Mouse (Mus musculus): ENCODE measurements around the gene Ttc27. TPM values are rescaled to one million over a fixed set of nuclear protein-coding genes. Genes with fewer than 3 reads are reported as not detected.

Gene Ttc27
- polyA plus RNA-seq, 1 experiment from 2014 or later = 27.7 TPM

GRCm38 (mm10) chr17:74717091-74717617 is 378 bp upstream of the Ttc27 start:
- H3K36me3 ChIP-seq (ENCODE audit: control insufficient read depth, insufficient read depth, low read length) = peaks cover 2% of the 10 kb centered on the region; the same call in 1 of the 2 replicates
- WGBS = 14% methylated on average over 14 of the region's 14 CpGs
- peak overlapping the region; percentile 70 for H3K4me2 ChIP-seq
- DNase-seq (ENCODE audit: low spot score, missing footprints) (no peak), ATAC-seq (ENCODE audit: low FRiP score) (peak; percentile 28)
- H3K27ac ChIP-seq (ENCODE audit: low read depth, low read length) = no peak overlapping the region
- H3K9me3 ChIP-seq (ENCODE audit: control insufficient read depth, low read length) = no peaks in the 10 kb centered on the region
- H3K4me3 ChIP-seq (ENCODE audit: low read depth, low read length) = peak overlapping the region; percentile 83
- H3K27me3 ChIP-seq (ENCODE audit: control insufficient read depth, insufficient read depth, low read length) = no peaks in the 10 kb centered on the region
- H3K4me1 ChIP-seq (ENCODE audit: control insufficient read depth, insufficient read depth, low read length) = peaks cover 5% of the 10 kb centered on the region
- H3K9ac ChIP-seq (ENCODE audit: low read length) = peak overlapping the region; percentile 70

- Histone ChIP-seq H3K27ac (ENCODE audit: low read depth, low read length) (no peak overlapping the region), H3K9me3 (ENCODE audit: control insufficient read depth, low read length) (no peaks in the 10 kb centered on the region), H3K36me3 (ENCODE audit: control insufficient read depth, insufficient read depth, low read length) (no peaks in the 10 kb centered on the region), H3K4me1 (ENCODE audit: control insufficient read depth, insufficient read depth, low read length) (no peaks in the 10 kb centered on the region), H3K27me3 (ENCODE audit: control insufficient read depth, insufficient read depth, low read length) (no peaks in the 10 kb centered on the region), H3K4me2 (no peak overlapping the region), H3K9ac (ENCODE audit: low read length) (no peak overlapping the region), H3K4me3 (ENCODE audit: low read depth, low read length) (no peak overlapping the region)
- DNase-seq (ENCODE audit: low spot score, missing footprints) (no peak), ATAC-seq (ENCODE audit: low FRiP score) (no peak)
These were observed 15.3 kb downstream of the Ttc27 start for GRCm38 (mm10) chr17:74732872-74733271.

GRCm38 (mm10) chr17:74735392-74735791 is 17.9 kb downstream of the Ttc27 start:
- H3K9ac ChIP-seq (ENCODE audit: low read length) = no peak overlapping the region
- no peak overlapping the region for H3K4me3 ChIP-seq (ENCODE audit: low read depth, low read length)
- H3K4me1 ChIP-seq (ENCODE audit: control insufficient read depth, insufficient read depth, low read length) = no peaks in the 10 kb centered on the region
- no peaks in the 10 kb centered on the region for H3K27me3 ChIP-seq (ENCODE audit: control insufficient read depth, insufficient read depth, low read length)
- H3K36me3 ChIP-seq (ENCODE audit: control insufficient read depth, insufficient read depth, low read length) = no peaks in the 10 kb centered on the region
- DNase-seq (ENCODE audit: low spot score, missing footprints) = no peak
- no peak overlapping the region for H3K4me2 ChIP-seq
- no peak overlapping the region for H3K27ac ChIP-seq (ENCODE audit: low read depth, low read length)
- WGBS = 92% methylated on average over 11 of the region's 11 CpGs
- ATAC-seq (ENCODE audit: low FRiP score) = no peak
- no peaks in the 10 kb centered on the region for H3K9me3 ChIP-seq (ENCODE audit: control insufficient read depth, low read length)

GRCm38 (mm10) chr17:74749659-74750058 is 32.1 kb downstream of the Ttc27 start:
- ATAC-seq (ENCODE audit: low FRiP score) (no peak), DNase-seq (ENCODE audit: low spot score, missing footprints) (no peak)
- Histone ChIP-seq H3K4me3 (ENCODE audit: low read depth, low read length) (no peak overlapping the region), H3K27me3 (ENCODE audit: control insufficient read depth, insufficient read depth, low read length) (no peaks in the 10 kb centered on the region), H3K4me2 (no peak overlapping the region), H3K9me3 (ENCODE audit: control insufficient read depth, low read length) (no peaks in the 10 kb centered on the region), H3K4me1 (ENCODE audit: control insufficient read depth, insufficient read depth, low read length) (no peaks in the 10 kb centered on the region), H3K27ac (ENCODE audit: low read depth, low read length) (no peak overlapping the region), H3K36me3 (ENCODE audit: control insufficient read depth, insufficient read depth, low read length) (no peaks in the 10 kb centered on the region), H3K9ac (ENCODE audit: low read length) (no peak overlapping the region)
- 79% methylated on average over 1 of the region's 1 CpGs for WGBS

GRCm38 (mm10) chr17:74751026-74751425 is 33.5 kb downstream of the Ttc27 start:
- Histone ChIP-seq H3K27me3 (ENCODE audit: control insufficient read depth, insufficient read depth, low read length) (no peaks in the 10 kb centered on the region), H3K4me2 (no peak overlapping the region), H3K4me3 (ENCODE audit: low read depth, low read length) (no peak overlapping the region), H3K27ac (ENCODE audit: low read depth, low read length) (no peak overlapping the region), H3K36me3 (ENCODE audit: control insufficient read depth, insufficient read depth, low read length) (no peaks in the 10 kb centered on the region), H3K9ac (ENCODE audit: low read length) (no peak overlapping the region), H3K4me1 (ENCODE audit: control insufficient read depth, insufficient read depth, low read length) (no peaks in the 10 kb centered on the region), H3K9me3 (ENCODE audit: control insufficient read depth, low read length) (no peaks in the 10 kb centered on the region)
- DNase-seq (ENCODE audit: low spot score, missing footprints) (no peak), ATAC-seq (ENCODE audit: low FRiP score) (no peak)
- 90% methylated on average over 4 of the region's 4 CpGs for WGBS

GRCm38 (mm10) chr17:74752906-74753627 is 35.5 kb downstream of the Ttc27 start:
- Histone ChIP-seq H3K27me3 (ENCODE audit: control insufficient read depth, insufficient read depth, low read length) (no peaks in the 10 kb centered on the region), H3K4me3 (ENCODE audit: low read depth, low read length) (no peak overlapping the region), H3K4me1 (ENCODE audit: control insufficient read depth, insufficient read depth, low read length) (no peaks in the 10 kb centered on the region), H3K27ac (ENCODE audit: low read depth, low read length) (no peak overlapping the region), H3K9me3 (ENCODE audit: control insufficient read depth, low read length) (no peaks in the 10 kb centered on the region), H3K4me2 (no peak overlapping the region), H3K36me3 (ENCODE audit: control insufficient read depth, insufficient read depth, low read length) (no peaks in the 10 kb centered on the region), H3K9ac (ENCODE audit: low read length) (no peak overlapping the region)
- ATAC-seq (ENCODE audit: low FRiP score) (no peak), DNase-seq (ENCODE audit: low spot score, missing footprints) (no peak)
- WGBS = 88% methylated on average over 8 of the region's 8 CpGs

GRCm38 (mm10) chr17:74753628-74754104 is 36.1 kb downstream of the Ttc27 start:
- Histone ChIP-seq H3K27ac (ENCODE audit: low read depth, low read length) (no peak overlapping the region), H3K9me3 (ENCODE audit: control insufficient read depth, low read length) (no peaks in the 10 kb centered on the region), H3K9ac (ENCODE audit: low read length) (no peak overlapping the region), H3K36me3 (ENCODE audit: control insufficient read depth, insufficient read depth, low read length) (no peaks in the 10 kb centered on the region), H3K4me2 (no peak overlapping the region), H3K27me3 (ENCODE audit: control insufficient read depth, insufficient read depth, low read length) (no peaks in the 10 kb centered on the region), H3K4me3 (ENCODE audit: low read depth, low read length) (no peak overlapping the region), H3K4me1 (ENCODE audit: control insufficient read depth, insufficient read depth, low read length) (no peaks in the 10 kb centered on the region)
- ATAC-seq (ENCODE audit: low FRiP score) = no peak
- WGBS = 83% methylated on average over 5 of the region's 5 CpGs
- DNase-seq (ENCODE audit: low spot score, missing footprints) = no peak

GRCm38 (mm10) chr17:74754369-74755118 is 37.0 kb downstream of the Ttc27 start:
- DNase-seq (ENCODE audit: low spot score, missing footprints) (no peak), ATAC-seq (ENCODE audit: low FRiP score) (no peak)
- H3K27me3 ChIP-seq (ENCODE audit: control insufficient read depth, insufficient read depth, low read length) = no peaks in the 10 kb centered on the region
- no peak overlapping the region for H3K27ac ChIP-seq (ENCODE audit: low read depth, low read length)
- H3K4me1 ChIP-seq (ENCODE audit: control insufficient read depth, insufficient read depth, low read length) = no peaks in the 10 kb centered on the region
- no peak overlapping the region for H3K4me3 ChIP-seq (ENCODE audit: low read depth, low read length)
- H3K9me3 ChIP-seq (ENCODE audit: control insufficient read depth, low read length) = no peaks in the 10 kb centered on the region
- WGBS = 91% methylated on average over 11 of the region's 11 CpGs
- no peaks in the 10 kb centered on the region for H3K36me3 ChIP-seq (ENCODE audit: control insufficient read depth, insufficient read depth, low read length)
- no peak overlapping the region for H3K4me2 ChIP-seq
- no peak overlapping the region for H3K9ac ChIP-seq (ENCODE audit: low read length)

- H3K36me3 ChIP-seq (ENCODE audit: control insufficient read depth, insufficient read depth, low read length) = no peaks in the 10 kb centered on the region
- no peaks in the 10 kb centered on the region for H3K27me3 ChIP-seq (ENCODE audit: control insufficient read depth, insufficient read depth, low read length)
- H3K4me2 ChIP-seq = no peak overlapping the region
- ATAC-seq (ENCODE audit: low FRiP score) = no peak
- no peaks in the 10 kb centered on the region for H3K4me1 ChIP-seq (ENCODE audit: control insufficient read depth, insufficient read depth, low read length)
- no peak for DNase-seq (ENCODE audit: low spot score, missing footprints)
- no peak overlapping the region for H3K9ac ChIP-seq (ENCODE audit: low read length)
- H3K4me3 ChIP-seq (ENCODE audit: low read depth, low read length) = no peak overlapping the region
- 88% methylated on average over 9 of the region's 9 CpGs for WGBS
- H3K9me3 ChIP-seq (ENCODE audit: control insufficient read depth, low read length) = no peaks in the 10 kb centered on the region
- no peak overlapping the region for H3K27ac ChIP-seq (ENCODE audit: low read depth, low read length)
These were observed 51.9 kb downstream of the Ttc27 start for GRCm38 (mm10) chr17:74769390-74769811.
